Mouse (Mus musculus): Measurements from ENCODE around the gene Krt12. TPM values are rescaled to one million over a fixed set of nuclear protein-coding genes. Genes with fewer than 3 reads are reported as not detected.

The Krt12 gene
- polyA plus RNA-seq, 1 experiment: 0.06 TPM

DNA sequence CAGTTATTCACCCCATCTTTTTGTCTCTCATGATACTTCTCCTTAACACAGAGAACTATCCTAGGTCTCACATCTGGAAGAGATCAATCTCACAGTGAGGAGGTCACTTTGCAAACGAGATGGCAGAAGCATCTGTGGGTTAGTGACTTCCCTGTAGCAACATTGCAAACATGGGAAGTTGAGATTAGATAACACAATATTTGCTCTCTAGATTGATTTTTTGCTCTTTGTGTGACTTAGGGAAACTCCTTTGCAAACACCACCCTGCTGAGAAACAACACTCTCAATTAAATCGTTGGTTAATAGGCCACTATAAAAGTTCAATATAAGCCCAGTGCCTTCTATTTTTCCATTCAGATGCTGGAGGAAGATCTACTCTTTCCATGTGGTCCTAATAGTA, 26.7 kb upstream of the Krt12 start:
- no peak for DNase-seq
- WGBS: 27% methylated on average over 2 of the region's 2 CpGs
- TF ChIP-seq CTCF (IDR thresholded peaks at IDR 0.05; ENCODE audit: insufficient read depth, low read length) (no peak), POLR2A (IDR thresholded peaks at IDR 0.05; ENCODE audit: borderline replicate concordance, extremely low read depth, low read depth, low read length) (no peak)
- Histone ChIP-seq H3K4me3 (replicated peaks; ENCODE audit: extremely low read depth, low read depth, low read length) (no peak overlapping the region), H3K4me1 (ENCODE audit: control insufficient read depth, insufficient read depth, low read length) (no peaks in the 10 kb centered on the region)

DNA sequence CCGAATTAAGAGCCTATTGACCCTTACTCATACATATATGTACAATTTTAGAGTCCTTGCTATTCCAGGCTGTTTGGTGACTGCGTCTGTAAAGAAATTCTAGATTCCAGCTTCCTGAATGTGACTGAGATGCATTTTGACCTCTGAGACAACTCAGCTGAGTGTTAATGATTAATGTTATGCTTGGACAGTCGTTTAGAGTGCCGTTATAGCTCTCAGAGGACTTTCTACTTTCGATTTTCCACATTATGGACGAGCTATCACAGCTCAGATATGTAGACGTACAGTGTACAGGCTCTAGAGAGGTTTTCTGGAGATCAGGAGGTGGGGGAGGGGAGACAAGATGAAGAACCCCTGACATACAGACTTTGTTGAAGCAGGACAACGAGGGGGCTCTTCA, 19.2 kb upstream of the Krt12 start:
- WGBS: 39% methylated on average over 8 of the region's 8 CpGs
- no peaks in the 10 kb centered on the region for H3K4me1 ChIP-seq (ENCODE audit: control insufficient read depth, insufficient read depth, low read length)
- no peak for DNase-seq
- TF ChIP-seq POLR2A (IDR thresholded peaks at IDR 0.05; ENCODE audit: borderline replicate concordance, extremely low read depth, low read depth, low read length) (no peak), CTCF (IDR thresholded peaks at IDR 0.05; ENCODE audit: insufficient read depth, low read length) (no peak)
- H3K4me3 ChIP-seq (replicated peaks; ENCODE audit: extremely low read depth, low read depth, low read length): no peak overlapping the region

DNA sequence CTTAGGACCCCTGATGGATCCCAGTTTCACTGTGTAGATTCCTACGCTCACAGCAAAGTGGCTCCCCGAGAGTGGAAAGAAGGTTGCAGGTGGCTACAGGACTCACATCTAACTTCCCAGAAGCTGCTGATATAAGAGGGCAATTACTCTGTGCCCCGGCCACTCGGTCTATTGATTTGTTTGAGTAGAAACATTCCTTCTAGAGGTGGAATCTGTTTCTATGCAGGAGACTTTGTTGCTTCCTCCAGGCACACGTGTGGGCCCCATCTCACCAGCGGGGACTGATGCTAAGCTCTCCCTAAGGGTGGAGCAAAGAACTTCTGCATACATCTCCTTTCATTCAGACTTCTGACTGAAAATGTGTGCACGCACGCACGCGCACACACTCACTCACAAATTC, 17.4 kb upstream of the Krt12 start:
- TF ChIP-seq CTCF (IDR thresholded peaks at IDR 0.05; ENCODE audit: insufficient read depth, low read length) (no peak), POLR2A (IDR thresholded peaks at IDR 0.05; ENCODE audit: borderline replicate concordance, extremely low read depth, low read depth, low read length) (no peak)
- WGBS: 60% methylated on average over 10 of the region's 10 CpGs
- Histone ChIP-seq H3K4me3 (replicated peaks; ENCODE audit: extremely low read depth, low read depth, low read length) (no peak overlapping the region), H3K4me1 (ENCODE audit: control insufficient read depth, insufficient read depth, low read length) (no peaks in the 10 kb centered on the region)
- no peak for DNase-seq

DNA sequence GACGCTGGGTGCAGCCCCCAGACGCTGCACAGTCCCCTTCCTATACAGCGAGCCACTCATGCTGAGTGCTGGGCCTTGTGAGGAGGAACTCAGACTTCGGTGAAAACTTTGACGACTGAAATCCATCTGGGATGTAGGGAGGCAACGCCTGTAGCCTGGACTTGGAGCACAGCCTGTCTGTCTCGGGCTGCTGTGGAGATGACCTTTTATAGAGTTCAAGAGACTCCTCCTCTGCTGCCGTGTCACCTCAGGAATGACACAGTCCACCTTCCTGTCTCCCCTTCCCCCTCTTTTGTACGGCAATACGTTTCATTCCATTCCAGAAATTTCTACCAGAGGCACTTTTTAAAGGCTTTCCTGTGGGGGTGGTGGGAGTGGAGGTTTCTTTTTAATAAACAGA, 15.9 kb upstream of the Krt12 start, which contains the start of gene Krt20:
TSS of gene Krt20 (minus strand) at position 179 of the 400 bp plus-strand sequence.
- WGBS: 19% methylated on average over 10 of the region's 10 CpGs
- H3K4me3 ChIP-seq (replicated peaks; ENCODE audit: extremely low read depth, low read depth, low read length): no peak within 1 kb of the TSS
- no peak for DNase-seq
- no peak for TF ChIP-seq POLR2A (IDR thresholded peaks at IDR 0.05; ENCODE audit: borderline replicate concordance, extremely low read depth, low read depth, low read length)
- TF ChIP-seq CTCF (IDR thresholded peaks at IDR 0.05; ENCODE audit: insufficient read depth, low read length): no peak
- H3K4me1 ChIP-seq (ENCODE audit: control insufficient read depth, insufficient read depth, low read length): no peaks in the 10 kb centered on the region

DNA sequence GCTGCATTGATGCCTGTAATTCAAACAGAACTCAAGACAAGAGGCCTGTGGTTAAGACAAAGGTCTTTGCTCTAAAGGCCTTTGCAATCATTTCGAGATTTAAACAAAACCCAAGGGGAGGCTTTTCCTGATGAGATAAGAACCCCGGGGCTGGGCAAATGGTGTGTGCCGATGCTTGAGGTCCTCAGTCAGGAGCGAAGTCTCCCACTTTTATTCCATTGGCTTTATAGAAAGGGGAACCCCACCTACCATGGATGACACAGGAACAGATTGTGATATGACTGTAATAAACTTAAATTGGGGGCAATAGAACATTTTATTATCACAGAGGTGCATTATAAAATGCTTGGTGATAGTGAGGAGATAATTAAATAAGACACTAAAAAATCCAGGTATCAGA, 14.6 kb upstream of the Krt12 start:
- no peak for TF ChIP-seq POLR2A (IDR thresholded peaks at IDR 0.05; ENCODE audit: borderline replicate concordance, extremely low read depth, low read depth, low read length)
- TF ChIP-seq CTCF (IDR thresholded peaks at IDR 0.05; ENCODE audit: insufficient read depth, low read length): no peak
- 44% methylated on average over 4 of the region's 4 CpGs for WGBS
- DNase-seq: no peak

DNA sequence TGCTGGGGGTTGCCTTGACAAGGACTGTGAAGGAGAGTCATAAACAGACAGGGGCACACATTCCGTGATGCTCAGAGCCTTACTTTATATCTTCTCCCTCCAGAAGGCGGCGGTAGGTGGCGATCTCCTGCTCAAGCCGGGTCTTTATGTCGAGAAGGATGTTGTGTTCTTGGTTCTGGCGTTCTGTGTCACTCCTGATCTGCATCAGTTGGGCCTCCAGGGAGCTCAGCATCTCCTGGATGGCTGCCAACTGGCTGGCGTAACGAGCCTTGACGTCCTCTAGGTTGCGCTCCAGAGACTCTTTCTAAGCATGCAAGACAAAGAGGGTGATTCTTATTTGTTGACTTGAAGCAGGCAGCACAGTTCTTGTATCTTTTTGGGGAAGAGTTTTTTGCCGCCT, 8.6 kb upstream of the Krt12 start:
- no peak overlapping the region for H3K4me3 ChIP-seq (replicated peaks; ENCODE audit: extremely low read depth, low read depth, low read length)
- no peak for DNase-seq
- no peaks in the 10 kb centered on the region for H3K4me1 ChIP-seq (ENCODE audit: control insufficient read depth, insufficient read depth, low read length)
- WGBS: 47% methylated on average over 12 of the region's 12 CpGs
- TF ChIP-seq CTCF (IDR thresholded peaks at IDR 0.05; ENCODE audit: insufficient read depth, low read length) (no peak), POLR2A (IDR thresholded peaks at IDR 0.05; ENCODE audit: borderline replicate concordance, extremely low read depth, low read depth, low read length) (no peak)

More for the DNA sequence above, 14.6 kb upstream of the Krt12 start:
- H3K4me1 ChIP-seq (ENCODE audit: control insufficient read depth, insufficient read depth, low read length): no peaks in the 10 kb centered on the region
- H3K4me3 ChIP-seq (replicated peaks; ENCODE audit: extremely low read depth, low read depth, low read length): no peak overlapping the region

DNA sequence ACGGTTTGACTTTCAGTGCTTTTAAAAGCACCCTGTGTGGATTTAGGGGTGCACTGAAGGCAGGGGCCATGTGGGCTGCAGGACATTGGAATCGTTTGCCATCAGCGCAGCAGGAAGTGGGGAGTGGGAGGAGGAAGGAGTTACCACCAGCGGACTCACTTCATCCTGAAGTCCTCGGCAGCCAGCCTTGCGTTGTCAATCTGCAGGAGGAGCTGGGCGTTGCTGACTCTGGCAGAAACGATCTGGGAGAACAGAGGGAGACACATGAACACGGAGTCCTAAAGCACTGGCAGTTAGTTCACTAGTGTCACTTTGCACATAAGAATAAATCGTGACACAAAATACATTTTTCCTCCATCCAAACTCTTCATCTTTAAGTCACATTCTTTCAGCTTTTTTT, 1.5 kb downstream of the Krt12 start:
- WGBS: 28% methylated on average over 10 of the region's 10 CpGs
- no peak for DNase-seq
- Histone ChIP-seq H3K4me3 (replicated peaks; ENCODE audit: extremely low read depth, low read depth, low read length) (no peak overlapping the region), H3K4me1 (ENCODE audit: control insufficient read depth, insufficient read depth, low read length) (no peaks in the 10 kb centered on the region)
- TF ChIP-seq CTCF (IDR thresholded peaks at IDR 0.05; ENCODE audit: insufficient read depth, low read length): no peak
- no peak for TF ChIP-seq POLR2A (IDR thresholded peaks at IDR 0.05; ENCODE audit: borderline replicate concordance, extremely low read depth, low read depth, low read length)

DNA sequence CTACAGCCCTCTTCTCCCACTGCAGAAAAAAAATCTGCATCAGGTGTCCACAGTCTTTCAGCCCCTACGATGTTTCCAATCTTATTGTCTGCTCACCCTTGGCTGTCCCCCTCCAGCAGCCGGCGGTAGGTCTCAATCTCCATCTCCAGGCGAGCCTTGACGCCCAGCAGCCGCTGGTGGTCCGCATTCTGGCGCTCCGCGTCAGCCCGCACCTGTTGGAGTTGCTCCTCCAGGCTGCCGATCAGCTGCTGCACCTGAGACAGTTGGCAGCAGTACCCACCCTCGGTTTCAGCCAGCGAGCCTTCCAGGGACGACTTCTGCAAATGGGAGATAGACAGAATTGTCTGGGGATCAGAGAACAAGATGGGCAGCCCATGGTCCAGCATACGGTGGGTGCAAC, 4.2 kb downstream of the Krt12 start:
- Histone ChIP-seq H3K4me1 (ENCODE audit: control insufficient read depth, insufficient read depth, low read length) (no peaks in the 10 kb centered on the region), H3K4me3 (replicated peaks; ENCODE audit: extremely low read depth, low read depth, low read length) (no peak overlapping the region)
- 54% methylated on average over 16 of the region's 16 CpGs for WGBS
- TF ChIP-seq CTCF (IDR thresholded peaks at IDR 0.05; ENCODE audit: insufficient read depth, low read length): no peak
- TF ChIP-seq POLR2A (IDR thresholded peaks at IDR 0.05; ENCODE audit: borderline replicate concordance, extremely low read depth, low read depth, low read length): no peak
- no peak for DNase-seq

DNA sequence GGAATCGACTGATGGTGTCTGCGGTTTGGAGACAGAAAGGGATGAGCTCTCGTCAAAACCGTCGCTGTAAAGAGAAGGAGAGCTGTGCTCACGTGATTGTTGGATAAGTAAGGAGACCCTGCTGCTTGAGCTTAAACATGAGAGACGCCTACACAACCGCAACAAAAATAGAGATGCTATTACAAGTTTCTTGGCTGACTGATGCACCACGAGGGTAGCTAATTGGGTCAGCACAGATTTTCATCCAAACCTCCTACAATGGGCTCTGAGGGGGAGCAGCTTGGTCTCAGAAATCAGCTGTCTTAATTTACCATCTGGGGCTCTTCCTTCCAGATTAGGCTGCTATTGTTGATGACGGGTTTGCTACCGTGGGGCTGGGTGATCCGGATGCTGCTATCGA, 5.2 kb downstream of the Krt12 start:
- WGBS: 81% methylated on average over 13 of the region's 13 CpGs
- TF ChIP-seq POLR2A (IDR thresholded peaks at IDR 0.05; ENCODE audit: borderline replicate concordance, extremely low read depth, low read depth, low read length) (no peak), CTCF (IDR thresholded peaks at IDR 0.05; ENCODE audit: insufficient read depth, low read length) (no peak)
- H3K4me3 ChIP-seq (replicated peaks; ENCODE audit: extremely low read depth, low read depth, low read length): no peak overlapping the region
- no peak for DNase-seq
- no peaks in the 10 kb centered on the region for H3K4me1 ChIP-seq (ENCODE audit: control insufficient read depth, insufficient read depth, low read length)

DNA sequence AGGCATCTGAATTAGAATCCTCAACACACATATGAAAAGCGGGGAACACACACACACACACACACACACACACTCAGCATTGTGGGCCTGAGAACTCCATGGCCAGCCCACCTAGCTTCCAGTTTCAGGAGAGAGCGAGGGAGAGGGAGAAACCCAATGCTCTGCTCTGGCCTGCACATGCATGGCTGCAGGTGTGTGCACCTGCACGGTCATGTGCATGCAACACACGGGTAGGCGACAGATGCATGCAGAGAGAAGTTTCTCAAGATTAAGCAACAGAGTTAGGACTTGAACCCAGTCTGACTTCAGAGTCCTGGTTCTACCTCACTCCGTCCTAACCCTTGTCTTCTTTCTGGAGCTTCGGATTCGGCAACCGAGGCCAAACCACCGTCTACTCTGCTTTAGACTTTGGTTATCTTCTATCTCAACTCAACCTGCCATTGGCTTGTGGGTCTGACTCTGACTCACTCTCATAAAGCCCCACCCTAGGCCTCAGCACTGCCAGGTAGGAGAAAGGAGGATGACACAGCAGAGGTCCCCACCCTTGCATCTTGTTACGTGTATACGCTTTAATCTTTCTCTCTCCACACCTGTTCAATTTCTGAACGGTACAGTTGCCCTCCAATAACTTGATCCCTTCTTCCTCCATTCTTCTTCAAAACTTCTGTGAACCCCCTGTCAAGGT, 7.5 kb downstream of the Krt12 start:
- DNase-seq: no peak
- TF ChIP-seq POLR2A (IDR thresholded peaks at IDR 0.05; ENCODE audit: borderline replicate concordance, extremely low read depth, low read depth, low read length) (no peak), CTCF (IDR thresholded peaks at IDR 0.05; ENCODE audit: insufficient read depth, low read length) (no peak)
- no peaks in the 10 kb centered on the region for H3K4me1 ChIP-seq (ENCODE audit: control insufficient read depth, insufficient read depth, low read length)
- no peak overlapping the region for H3K4me3 ChIP-seq (replicated peaks; ENCODE audit: extremely low read depth, low read depth, low read length)
- 88% methylated on average over 13 of the region's 13 CpGs for WGBS

All from lung, adult 2 months (tissue).